Mouse (Mus musculus) erythroblast, embryonic 14.5 days (primary cell): ENCODE data around the gene Gm12569.

Experiments
- GATA1 ChIP-seq: IDR thresholded peaks from 2 replicates; pipeline ENCODE4 v1.6.1; 2012; ENCODE audit warnings: low read length, inconsistent platforms, mixed read lengths
- TAL1 ChIP-seq: IDR thresholded peaks from 3 replicates; pipeline ENCODE4 v1.6.1; 2012; ENCODE audit warnings: low read length, inconsistent platforms, mixed read lengths

DNA sequence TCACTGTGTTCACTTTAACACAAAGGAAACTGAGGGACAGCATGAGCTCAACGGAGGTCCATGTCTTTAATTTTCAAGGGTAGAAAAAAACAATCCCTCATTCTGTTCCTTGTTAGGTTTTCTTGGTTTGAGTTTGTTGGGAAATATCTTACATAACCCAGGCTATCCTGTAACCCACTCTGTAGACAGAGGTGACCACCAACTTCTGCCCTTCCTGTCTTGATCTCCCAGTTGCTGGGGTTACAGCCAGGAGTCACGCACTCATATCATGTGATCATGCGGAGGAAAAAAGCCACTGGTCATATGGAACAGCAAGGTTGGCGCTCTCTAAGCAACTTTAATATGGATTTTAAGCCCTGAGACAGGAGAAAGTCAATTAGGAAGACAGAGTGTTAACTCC is 36.7 kb downstream of the Gm12569 start:
- no peak for TF ChIP-seq TAL1
- TF ChIP-seq GATA1 = no peak
